Mouse (Mus musculus): ENCODE measurements at regions not wholly inside any gene's neighbourhood (a gene's known extent, or its start where the extent isn't known, plus 50 kb on each side); places are given as distances from the start of the nearest gene placed in this dataset.

- DNase-seq (ENCODE audit: extremely low spot score, low spot score), result no peak
Observed at GRCm38 (mm10) chr12:54280457-54280856, 76.8 kb upstream of the Egln3 start.

- DNase-seq (ENCODE audit: extremely low spot score, low spot score), result no peak
Observed at GRCm38 (mm10) chr12:54280001-54280400, 76.3 kb upstream of the Egln3 start.

- no peak for DNase-seq (ENCODE audit: extremely low spot score, low spot score)
Observed at GRCm38 (mm10) chr12:54276978-54277537, 73.4 kb upstream of the Egln3 start.

- DNase-seq (ENCODE audit: extremely low spot score, low spot score), result no peak
Observed at GRCm38 (mm10) chr12:54273506-54273905, 69.8 kb upstream of the Egln3 start.

- no peak for DNase-seq (ENCODE audit: extremely low spot score, low spot score)
Observed at GRCm38 (mm10) chr12:54272696-54273095, 69.0 kb upstream of the Egln3 start.

- no peak for DNase-seq (ENCODE audit: extremely low spot score, low spot score)
Observed at GRCm38 (mm10) chr12:54272226-54272625, 68.6 kb upstream of the Egln3 start.

- no peak for DNase-seq (ENCODE audit: extremely low spot score, low spot score)
Observed at GRCm38 (mm10) chr12:54265852-54266251, 62.2 kb upstream of the Egln3 start.

GRCm38 (mm10) chr12:54264893-54265835, 61.5 kb upstream of the Egln3 start:
- no peak for DNase-seq (ENCODE audit: extremely low spot score, low spot score)

- no peak for DNase-seq (ENCODE audit: extremely low spot score, low spot score)
Observed at GRCm38 (mm10) chr12:54264418-54264733, 60.7 kb upstream of the Egln3 start.

- peak; percentile 28 for DNase-seq (ENCODE audit: extremely low spot score, low spot score)
Observed at GRCm38 (mm10) chr12:54263733-54264417, 60.2 kb upstream of the Egln3 start.

GRCm38 (mm10) chr12:54262236-54263005, 58.8 kb upstream of the Egln3 start:
- DNase-seq (ENCODE audit: extremely low spot score, low spot score), result no peak

GRCm38 (mm10) chr12:54261426-54261825, 57.8 kb upstream of the Egln3 start:
- DNase-seq (ENCODE audit: extremely low spot score, low spot score), result no peak

GRCm38 (mm10) chr12:54260502-54260901, 56.8 kb upstream of the Egln3 start:
- no peak for DNase-seq (ENCODE audit: extremely low spot score, low spot score)

GRCm38 (mm10) chr12:54257776-54258433, 54.2 kb upstream of the Egln3 start:
- DNase-seq (ENCODE audit: extremely low spot score, low spot score), result no peak

- DNase-seq (ENCODE audit: extremely low spot score, low spot score), result no peak
Observed at GRCm38 (mm10) chr12:54256506-54257128, 53.0 kb upstream of the Egln3 start.

Data from neural tube, embryonic 10.5 days (tissue).